Mouse (Mus musculus): ENCODE measurements around the gene Rbbp4. TPM values are rescaled to one million over a fixed set of nuclear protein-coding genes. Genes with fewer than 3 reads are reported as not detected.

Rbbp4 gene
- total and polyA plus RNA-seq, 3 experiments: 41.4 to 179 (median 73.3) TPM

DNA sequence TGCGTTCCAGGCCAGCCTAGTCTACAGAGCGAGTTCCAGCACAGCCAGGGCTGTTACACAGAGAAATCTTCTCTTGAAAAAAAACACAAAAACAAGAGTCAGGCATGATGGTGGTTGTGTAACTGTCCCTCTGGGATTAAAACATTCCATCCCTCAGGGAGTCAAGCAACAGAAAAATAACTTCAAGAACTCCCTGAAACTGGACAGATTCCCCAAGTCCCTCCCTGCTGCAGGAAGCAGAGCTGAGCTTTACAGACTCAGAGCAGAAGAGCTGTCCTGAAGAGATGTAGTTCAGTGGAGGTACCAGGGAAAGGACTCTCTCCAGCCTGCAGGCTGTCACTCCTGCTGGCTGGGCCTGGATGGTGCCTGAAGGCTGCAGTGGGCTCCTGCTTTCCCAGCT is 47.3 kb upstream of the Rbbp4 start:
- H3K4me1 ChIP-seq (ENCODE audit: control insufficient read depth in 1 of 2, insufficient read depth in 2 of 2): peaks cover 0 to 6% of the 10 kb centered on the region in 2 experiments; a peak in 1 of 4 replicates
- H3K9ac ChIP-seq (ENCODE audit: insufficient read depth, low read depth): no peak overlapping the region
- no peaks in the 10 kb centered on the region for H3K36me3 ChIP-seq (replicated peaks in 1 of 2; ENCODE audit: control insufficient read depth in 1 of 2, insufficient read depth in 1 of 2, low read length in 1 of 2)
- no peaks in the 10 kb centered on the region for H3K79me2 ChIP-seq (replicated peaks; ENCODE audit: control insufficient read depth, extremely low read depth, insufficient read depth, poor library complexity, severe bottlenecking)
- no peak overlapping the region for H3K4me2 ChIP-seq (ENCODE audit: insufficient read depth, low read depth, poor library complexity, severe bottlenecking)
- peaks cover 2% of the 10 kb centered on the region for H3K9me3 ChIP-seq (replicated peaks; ENCODE audit: low read length)
- DNase-seq (ENCODE audit: extremely low read depth): no peak
- peaks cover 28% of the 10 kb centered on the region for H3K27me3 ChIP-seq (replicated peaks)
- H3K27ac ChIP-seq (ENCODE audit: insufficient read depth, low read depth): no peak overlapping the region
- in situ Hi-C loops (cut with MboI; ENCODE audit: low pct_ligation_motif_present, low pct_unique_long_range_greater_than_20kb, low sequenced_read_pairs) (no loop called here), dilution Hi-C loops (cut with MboI; ENCODE audit: extremely low pct_ligation_motif_present, extremely low pct_unique_long_range_greater_than_20kb, low sequenced_read_pairs) (no loop called here)
- no peak overlapping the region for H3K4me3 ChIP-seq (replicated peaks in 1 of 3; ENCODE audit: low read depth in 2 of 3, low read length in 2 of 3, poor library complexity in 1 of 3)
- TF ChIP-seq E2F4 (IDR thresholded peaks at IDR 0.05; ENCODE audit: insufficient replicate concordance, low read depth, low read length) (no peak), KAT2A (IDR thresholded peaks at IDR 0.05; ENCODE audit: insufficient replicate concordance, low read length) (no peak), MAX (IDR thresholded peaks at IDR 0.05; ENCODE audit: low read length) (no peak), MAFK (IDR thresholded peaks at IDR 0.05; ENCODE audit: insufficient replicate concordance, low read length) (no peak), MYC (IDR thresholded peaks at IDR 0.05; ENCODE audit: low read depth, low read length) (no peak), EP300 (IDR thresholded peaks at IDR 0.05; ENCODE audit: low read length) (no peak), CHD2 (IDR thresholded peaks at IDR 0.05; ENCODE audit: low read length) (no peak), JUND (conservative IDR thresholded peaks at IDR 0.05; ENCODE audit: low read depth, low read length) (no peak), MAZ (IDR thresholded peaks at IDR 0.05; ENCODE audit: low read depth, low read length) (no peak), ELF1 (IDR thresholded peaks at IDR 0.05; ENCODE audit: low read depth, low read length) (no peak), RCOR1 (conservative IDR thresholded peaks at IDR 0.05; ENCODE audit: low read depth, low read length) (no peak), MEF2A (IDR thresholded peaks at IDR 0.05; ENCODE audit: borderline replicate concordance, low read depth, low read length) (no peak), NRF1 (IDR thresholded peaks at IDR 0.05; ENCODE audit: low read depth, low read length) (no peak), NELFE (IDR thresholded peaks at IDR 0.05; ENCODE audit: low read depth, low read length) (no peak), RAD21 (IDR thresholded peaks at IDR 0.05; ENCODE audit: low read depth, low read length) (no peak), USF2 (conservative IDR thresholded peaks at IDR 0.05; ENCODE audit: low read depth, low read length) (no peak), POLR2AphosphoS2 (IDR thresholded peaks at IDR 0.05; ENCODE audit: low read depth, low read length) (no peak), ZKSCAN1 (IDR thresholded peaks at IDR 0.05; ENCODE audit: borderline replicate concordance, low read depth, low read length) (no peak)

DNA sequence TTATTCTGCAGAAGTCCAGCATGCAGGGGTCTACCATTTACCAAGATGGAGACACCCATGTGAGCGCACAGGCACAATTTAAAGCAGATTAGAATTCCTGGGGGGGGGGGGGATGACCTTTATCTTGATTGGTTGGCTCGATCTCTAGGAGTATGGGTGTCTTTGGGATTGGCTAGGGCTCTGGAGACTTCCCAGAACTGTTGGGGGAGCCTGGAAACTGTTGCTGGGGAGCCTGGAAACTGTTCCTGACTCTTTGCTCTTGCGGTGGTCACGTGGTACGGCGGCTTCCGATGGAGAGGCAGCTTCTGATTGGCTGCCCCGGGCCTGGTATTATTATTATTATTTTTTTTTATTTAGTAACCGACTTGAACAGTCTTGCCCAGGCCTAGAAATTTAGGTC is 46.9 kb upstream of the Rbbp4 start:
- peaks cover 31% of the 10 kb centered on the region for H3K27me3 ChIP-seq (replicated peaks)
- H3K4me1 ChIP-seq (ENCODE audit: control insufficient read depth in 1 of 2, insufficient read depth in 2 of 2): peaks cover 0 to 6% of the 10 kb centered on the region in 2 experiments; a peak in 2 of 4 replicates
- H3K36me3 ChIP-seq (replicated peaks in 1 of 2; ENCODE audit: control insufficient read depth in 1 of 2, insufficient read depth in 1 of 2, low read length in 1 of 2): no peaks in the 10 kb centered on the region
- TF ChIP-seq IRF4 (IDR thresholded peaks at IDR 0.05; ENCODE audit: low read depth, low read length) (no peak), GABPA (IDR thresholded peaks at IDR 0.05; ENCODE audit: insufficient replicate concordance, low read depth, low read length) (no peak), MYC (IDR thresholded peaks at IDR 0.05; ENCODE audit: low read depth, low read length) (no peak), SIN3A (IDR thresholded peaks at IDR 0.05; ENCODE audit: low read length) (no peak), JUND (conservative IDR thresholded peaks at IDR 0.05; ENCODE audit: low read depth, low read length) (no peak), USF2 (conservative IDR thresholded peaks at IDR 0.05; ENCODE audit: low read depth, low read length) (no peak)
- peaks cover 3% of the 10 kb centered on the region for H3K9me3 ChIP-seq (replicated peaks; ENCODE audit: low read length)
- in situ Hi-C loops (cut with MboI; ENCODE audit: low pct_ligation_motif_present, low pct_unique_long_range_greater_than_20kb, low sequenced_read_pairs): no loop called here
- dilution Hi-C loops (cut with MboI; ENCODE audit: extremely low pct_ligation_motif_present, extremely low pct_unique_long_range_greater_than_20kb, low sequenced_read_pairs): no loop called here
- H3K27ac ChIP-seq (ENCODE audit: insufficient read depth, low read depth): no peak overlapping the region
- H3K79me2 ChIP-seq (replicated peaks; ENCODE audit: control insufficient read depth, extremely low read depth, insufficient read depth, poor library complexity, severe bottlenecking): no peaks in the 10 kb centered on the region
- H3K9ac ChIP-seq (ENCODE audit: insufficient read depth, low read depth): no peak overlapping the region
- no peak overlapping the region for H3K4me3 ChIP-seq (replicated peaks in 1 of 3; ENCODE audit: low read depth in 2 of 3, low read length in 2 of 3, poor library complexity in 1 of 3)
- DNase-seq (ENCODE audit: extremely low read depth): no peak
- no peak overlapping the region for H3K4me2 ChIP-seq (ENCODE audit: insufficient read depth, low read depth, poor library complexity, severe bottlenecking)

Measured in CH12.LX (cell line).